Mouse (Mus musculus) G1E (cell line): Measurements from ENCODE around the gene Zc3h4.
"Not testable (repeated sequence)": the region's sequence is repeated elsewhere in the genome, so short reads cannot be mapped to it uniquely, and the experiment has no call there.

Source experiments
- CTCF ChIP-seq: IDR thresholded peaks from 2 replicates; pipeline ENCODE4 v1.5.1; 2012; ENCODE audit warnings: low read depth, low read length, inconsistent platforms, mixed read lengths
- GATA2 ChIP-seq: IDR thresholded peaks from 2 replicates; pipeline ENCODE4 v1.6.1; 2012; ENCODE audit warnings: low read depth, low read length, inconsistent platforms, borderline replicate concordance

- TF ChIP-seq CTCF, GATA2: not testable (repeated sequence)
Measured at GRCm38 (mm10) chr7:16389942-16390341, 10.8 kb upstream of the Zc3h4 start.
